Mouse (Mus musculus) heart, adult 2 months (tissue): ENCODE results near the gene Rmi1.

ENCODE experiments used
- CTCF ChIP-seq: fragments of 200-600 bp; IDR thresholded peaks from 2 replicates; pipeline ENCODE4 v1.8.1; 2022; ENCODE audit warnings: antibody characterized with exemption, mild to moderate bottlenecking, moderate library complexity
- POLR2A ChIP-seq: fragments of 200-500 bp; IDR thresholded peaks from 2 replicates; pipeline ENCODE4 v1.6.1; 2011; ENCODE audit warnings: mild to moderate bottlenecking, low read depth, low read length, control low read depth; ENCODE audit not compliant: insufficient read depth

GRCm38 (mm10) chr13:58352996-58353395 is 49.1 kb upstream of the Rmi1 start:
- TF ChIP-seq CTCF (no peak), POLR2A (no peak)
